Mouse (Mus musculus) kidney, adult 2 months (tissue): ENCODE results near the gene Abcb4.
"Not testable (repeated sequence)": the region's sequence is repeated elsewhere in the genome, so short reads cannot be mapped to it uniquely, and the experiment has no call there.

Experiments used
- CTCF ChIP-seq: fragments of 200-500 bp; conservative IDR thresholded peaks from 2 replicates; pipeline ENCODE4 v1.5.1; 2011; ENCODE audit warnings: low read depth, mild to moderate bottlenecking, control low read depth, low read length, moderate library complexity, mixed read lengths; ENCODE audit not compliant: insufficient read depth, insufficient read length
- POLR2A ChIP-seq: fragments of 200-500 bp; IDR thresholded peaks from one replicate; pipeline ENCODE4 v1.6.1; 2011; ENCODE audit warnings: low read depth, low read length, control low read depth

- not testable (repeated sequence) for TF ChIP-seq CTCF, POLR2A
These were observed 106.5 kb downstream of the Abcb4 start for GRCm38 (mm10) chr5:9000006-9000405.
